Mouse (Mus musculus): ENCODE results near the gene Snx20. TPM values are rescaled to one million over a fixed set of nuclear protein-coding genes. Genes with fewer than 3 reads are reported as not detected.

Gene Snx20
- total RNA-seq, 2 experiments from 2014 or later, result 14.2 to 18.7 TPM

Other genes starting within 250 kb of the Snx20 start
- gene Nkd1, start 114.8 kb downstream of the Snx20 start, total RNA-seq (2015), result not detected in 2 replicates
- 0.17 and 0.54 TPM in 2 replicates for gene Nkd1, start 114.8 kb downstream of the Snx20 start, total RNA-seq (2017)
- 0.05 and 0.52 TPM in 2 replicates for gene Nod2, start 11.2 kb upstream of the Snx20 start, total RNA-seq (2015)
- gene Nod2, start 11.2 kb upstream of the Snx20 start, total RNA-seq (2017), result 0.17 and 0.34 TPM in 2 replicates
- 26.3 and 29.2 TPM in 2 replicates for gene Cyld, start 60.9 kb upstream of the Snx20 start, total RNA-seq (2015)
- 29.9 and 41.3 TPM in 2 replicates for gene Cyld, start 60.9 kb upstream of the Snx20 start, total RNA-seq (2017)

All from megakaryocyte progenitor cell, adult 5-6 weeks (primary cell).